Mouse (Mus musculus): Measurements from ENCODE around the gene Dnajc11. TPM values are rescaled to one million over a fixed set of nuclear protein-coding genes. Genes with fewer than 3 reads are reported as not detected.

Gene Dnajc11
- total RNA-seq, 4 experiments from 2014 or later, result 61.3 to 76.2 (median 66.3) TPM

- peak; percentile 60 to 74 for DNase-seq (ENCODE audit: low spot score in 2 of 2)
Observed at GRCm38 (mm10) chr4:152009076-152010051, 75.9 kb downstream of the Dnajc11 start.

- no peak for DNase-seq (ENCODE audit: low spot score in 2 of 2)
Observed at GRCm38 (mm10) chr4:152010091-152010706, 76.7 kb downstream of the Dnajc11 start.

DNA sequence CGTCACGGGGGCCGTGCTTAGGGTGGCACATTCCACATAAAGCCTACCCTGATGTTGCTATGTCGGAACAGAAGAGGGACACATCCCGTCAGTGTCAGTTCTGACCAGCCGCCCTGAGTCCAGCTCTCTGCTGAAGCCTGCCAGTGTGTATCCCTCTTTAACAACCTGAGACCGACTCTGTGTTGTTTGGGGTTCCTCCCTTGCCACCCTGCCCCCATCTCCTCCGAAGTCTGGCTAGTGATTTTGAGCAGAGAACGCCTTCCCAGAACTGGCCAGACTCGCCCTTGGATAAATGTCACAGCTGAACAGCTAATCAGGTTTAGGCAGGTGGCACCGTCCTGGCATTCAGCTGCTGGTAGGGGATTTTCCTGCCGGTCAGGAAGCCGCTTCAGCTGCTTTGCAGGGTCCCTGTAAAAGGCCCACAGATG lies 77.2 kb downstream of the Dnajc11 start:
- no peak for DNase-seq (ENCODE audit: low spot score in 2 of 2)

GRCm38 (mm10) chr4:152011171-152011760 lies 77.8 kb downstream of the Dnajc11 start:
- DNase-seq (ENCODE audit: low spot score in 2 of 2), result no peak

GRCm38 (mm10) chr4:152012109-152012508 lies 78.6 kb downstream of the Dnajc11 start:
- no peak for DNase-seq (ENCODE audit: low spot score in 2 of 2)

GRCm38 (mm10) chr4:152013036-152013813 lies 79.7 kb downstream of the Dnajc11 start:
- DNase-seq (ENCODE audit: low spot score in 2 of 2), result no peak

DNA sequence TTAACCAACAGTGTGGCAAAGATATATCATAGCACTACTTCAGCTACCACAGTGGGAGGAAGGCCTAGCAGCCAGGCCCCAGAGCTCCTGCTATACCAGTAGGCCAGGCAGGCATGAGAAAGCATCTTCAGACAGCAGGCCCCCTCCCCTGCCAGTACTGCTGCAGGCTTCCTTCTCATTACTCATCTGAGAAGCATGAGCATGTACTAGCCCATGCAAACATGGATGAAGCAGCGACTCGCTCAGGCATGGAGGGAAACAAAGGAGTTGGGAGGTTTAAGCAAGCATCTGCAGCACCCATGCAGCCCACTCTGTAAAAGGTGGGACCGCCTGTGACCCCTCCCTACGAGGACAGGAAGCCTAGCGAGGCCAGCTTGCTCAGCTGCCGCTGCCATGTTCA lies 85.6 kb downstream of the Dnajc11 start:
- DNase-seq (ENCODE audit: low spot score in 2 of 2), result no peak

GRCm38 (mm10) chr4:152020024-152020423 lies 86.5 kb downstream of the Dnajc11 start:
- DNase-seq (ENCODE audit: low spot score in 2 of 2), result no peak

GRCm38 (mm10) chr4:152021568-152022097 lies 88.1 kb downstream of the Dnajc11 start:
- DNase-seq (ENCODE audit: low spot score in 2 of 2), result no peak

GRCm38 (mm10) chr4:152022506-152022905 lies 89.0 kb downstream of the Dnajc11 start:
- DNase-seq (ENCODE audit: low spot score in 2 of 2), result peak in 1 of 2 experiments; percentile 4

GRCm38 (mm10) chr4:152024525-152024924 lies 91.0 kb downstream of the Dnajc11 start:
- DNase-seq (ENCODE audit: low spot score in 2 of 2), result no peak

DNA sequence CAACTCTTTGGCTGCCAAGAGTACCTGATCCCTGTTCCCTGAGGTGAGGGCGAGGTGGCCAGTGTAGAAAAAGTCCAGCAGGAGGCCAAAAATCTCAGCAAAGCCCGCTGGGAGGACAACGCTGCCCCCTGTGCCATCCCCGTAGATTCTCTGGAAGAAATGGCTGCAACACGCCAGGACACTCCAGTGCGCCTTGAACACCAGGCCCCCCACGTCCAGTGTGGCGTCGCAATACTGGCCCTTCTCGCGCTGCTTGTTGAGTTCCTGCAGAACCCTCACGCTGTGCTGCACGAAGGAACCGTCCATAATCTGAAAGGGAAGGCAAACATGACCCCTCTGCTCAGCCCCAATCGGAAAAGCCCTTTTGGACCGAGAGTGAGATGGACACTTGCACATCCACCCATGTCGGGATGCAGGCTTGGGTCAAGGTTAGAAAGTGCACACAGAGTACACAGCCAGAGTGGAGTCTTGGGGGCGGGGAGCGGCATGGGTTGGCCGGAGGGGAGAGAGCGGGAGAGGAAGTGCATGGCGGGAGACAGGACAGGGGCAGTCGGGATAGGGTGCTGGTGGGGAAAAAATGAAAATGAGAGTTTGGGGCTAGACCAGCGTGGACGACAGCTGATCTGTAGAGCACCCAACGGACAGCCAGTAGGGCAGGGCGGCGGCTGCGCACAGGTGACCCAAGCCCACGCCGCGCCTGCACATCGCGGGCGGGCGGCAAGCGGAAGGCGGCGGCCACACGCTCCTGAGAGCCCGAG lies 93.4 kb downstream of the Dnajc11 start:
- DNase-seq (ENCODE audit: low spot score in 2 of 2), result no peak

DNA sequence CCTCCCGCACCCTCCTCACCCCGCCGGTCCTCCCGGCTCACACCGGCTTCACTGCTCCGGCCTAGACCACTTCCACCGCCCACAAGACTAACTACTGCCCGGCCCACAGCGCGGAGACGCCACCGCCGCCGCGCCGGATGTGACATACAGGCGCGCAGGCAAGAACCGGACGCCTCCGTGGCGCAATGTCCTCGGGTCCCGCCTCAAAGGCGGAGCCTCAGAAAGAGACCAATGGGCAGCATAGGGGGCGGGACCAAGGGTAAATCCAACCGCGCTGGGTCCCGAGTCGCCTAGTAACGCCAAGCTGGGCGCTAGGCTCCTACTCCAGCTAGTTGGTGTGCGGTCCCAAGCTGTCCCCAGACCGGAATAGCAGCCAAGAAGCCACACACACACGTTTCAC lies 94.0 kb downstream of the Dnajc11 start, which contains the start of gene Zbtb48:
TSS of gene Zbtb48 (minus strand) at position 148 of the 400 bp plus-strand sequence.
- peak; percentile 96 to 97 for DNase-seq (ENCODE audit: low spot score in 2 of 2)

GRCm38 (mm10) chr4:152028456-152028855 lies 95.0 kb downstream of the Dnajc11 start:
- DNase-seq (ENCODE audit: low spot score in 2 of 2), result no peak

DNA sequence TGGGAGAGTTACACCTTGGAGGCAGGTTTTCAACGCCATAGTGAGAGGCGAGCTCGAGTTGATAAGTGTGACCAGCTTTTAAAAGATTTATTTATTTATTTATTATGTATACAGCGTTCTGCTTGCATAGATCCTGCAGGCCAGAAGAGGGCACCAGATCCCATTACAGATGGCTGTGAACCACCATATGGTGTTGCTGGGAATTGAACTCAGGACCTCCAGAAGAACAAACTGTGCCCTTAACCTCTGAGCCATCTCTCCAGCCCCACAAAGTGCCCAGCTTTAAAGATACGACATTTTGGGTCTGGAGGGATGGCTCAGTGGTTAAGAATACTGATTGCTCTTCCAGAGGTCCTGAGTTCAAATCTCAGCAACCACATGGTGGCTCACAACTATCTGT lies 95.6 kb downstream of the Dnajc11 start:
- DNase-seq (ENCODE audit: low spot score in 2 of 2), result no peak

GRCm38 (mm10) chr4:152029997-152030396 lies 96.5 kb downstream of the Dnajc11 start:
- DNase-seq (ENCODE audit: low spot score in 2 of 2), result no peak
